Mouse (Mus musculus): Measurements from ENCODE around the gene B430305J03Rik. TPM values are rescaled to one million over a fixed set of nuclear protein-coding genes. Genes with fewer than 3 reads are reported as not detected.

B430305J03Rik gene
- polyA plus RNA-seq, 1 experiment from 2014 or later: not detected

DNA sequence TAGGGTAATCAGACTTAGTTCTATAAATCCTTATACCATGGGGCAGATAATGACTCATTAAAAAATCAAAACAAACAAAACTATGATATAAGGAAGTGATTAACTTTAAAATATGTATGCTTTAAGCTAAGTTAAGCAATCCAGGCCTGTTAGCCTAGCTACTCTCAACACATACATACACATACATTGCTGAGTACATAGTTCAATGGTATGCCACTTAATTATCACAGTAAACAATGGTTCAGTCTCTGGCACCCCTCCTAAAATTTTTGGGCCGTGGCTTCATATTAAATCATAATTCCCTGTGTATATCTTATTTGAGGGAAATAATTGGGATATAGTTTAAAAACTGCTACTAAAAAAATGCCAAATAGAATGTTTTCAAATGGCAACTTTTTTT, 4.4 kb downstream of the B430305J03Rik start, which contains the start of gene Rap2b:
Gene Rap2b (plus strand): TSS at position 301 of the 400 bp plus-strand sequence.
- 91% methylated on average over 1 of the region's 1 CpGs for WGBS
- no peaks in the 10 kb centered on the region for H3K36me3 ChIP-seq (ENCODE audit: control insufficient read depth, insufficient read depth, low read length)
- peaks cover 6% of the 10 kb centered on the region for H3K4me1 ChIP-seq (ENCODE audit: control insufficient read depth, insufficient read depth, low read length)
- DNase-seq: no peak
- H3K27me3 ChIP-seq (ENCODE audit: control insufficient read depth, insufficient read depth, low read length): no peaks in the 10 kb centered on the region
- no peak within 1 kb of the TSS; the same call in 1 of the 2 replicates for H3K4me2 ChIP-seq (ENCODE audit: low read length)
- no peak within 1 kb of the TSS for H3K4me3 ChIP-seq (replicated peaks; ENCODE audit: low read depth, low read length)
- no peak within 1 kb of the TSS for H3K27ac ChIP-seq (replicated peaks; ENCODE audit: low read depth, low read length)
- H3K9me3 ChIP-seq (ENCODE audit: control insufficient read depth, low read length): no peaks in the 10 kb centered on the region
- no peak for ATAC-seq (ENCODE audit: low FRiP score, low TSS enrichment)
- no peak within 1 kb of the TSS for H3K9ac ChIP-seq (replicated peaks; ENCODE audit: low read length)

DNA sequence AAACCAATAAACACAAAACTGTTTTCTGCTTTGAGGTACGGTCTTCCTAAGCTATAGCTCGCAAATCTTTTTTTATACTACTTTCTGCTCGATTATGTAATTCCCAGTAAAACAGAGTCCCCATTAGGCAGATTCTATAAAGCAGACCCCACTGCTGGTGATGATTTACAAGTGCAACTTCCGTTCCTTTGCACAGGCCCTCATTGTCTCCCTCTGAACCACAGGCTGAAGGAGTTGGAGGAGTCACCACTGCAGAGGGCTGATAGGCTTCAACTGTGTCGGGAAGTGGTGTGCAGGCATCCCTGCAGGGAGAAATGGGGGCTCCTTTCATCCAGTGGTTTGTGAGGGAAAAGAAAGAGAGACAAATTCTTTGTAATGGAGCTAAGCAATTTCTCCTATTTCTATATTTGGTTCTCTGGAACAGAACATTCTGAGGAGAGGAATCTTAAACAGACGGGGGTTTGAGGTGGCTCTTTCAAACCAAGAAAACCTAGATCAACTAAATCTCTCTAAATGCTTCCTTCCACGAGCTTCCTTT, 6.9 kb downstream of the B430305J03Rik start:
- 69% methylated on average over 7 of the region's 7 CpGs for WGBS
- Histone ChIP-seq H3K27ac (replicated peaks; ENCODE audit: low read depth, low read length) (no peak overlapping the region), H3K9ac (replicated peaks; ENCODE audit: low read length) (no peak overlapping the region), H3K36me3 (ENCODE audit: control insufficient read depth, insufficient read depth, low read length) (no peaks in the 10 kb centered on the region), H3K4me1 (ENCODE audit: control insufficient read depth, insufficient read depth, low read length) (no peaks in the 10 kb centered on the region), H3K4me2 (ENCODE audit: low read length) (no peak overlapping the region), H3K9me3 (ENCODE audit: control insufficient read depth, low read length) (no peaks in the 10 kb centered on the region), H3K4me3 (replicated peaks; ENCODE audit: low read depth, low read length) (no peak overlapping the region), H3K27me3 (ENCODE audit: control insufficient read depth, insufficient read depth, low read length) (no peaks in the 10 kb centered on the region)
- no peak for ATAC-seq (ENCODE audit: low FRiP score, low TSS enrichment)
- no peak for DNase-seq

DNA sequence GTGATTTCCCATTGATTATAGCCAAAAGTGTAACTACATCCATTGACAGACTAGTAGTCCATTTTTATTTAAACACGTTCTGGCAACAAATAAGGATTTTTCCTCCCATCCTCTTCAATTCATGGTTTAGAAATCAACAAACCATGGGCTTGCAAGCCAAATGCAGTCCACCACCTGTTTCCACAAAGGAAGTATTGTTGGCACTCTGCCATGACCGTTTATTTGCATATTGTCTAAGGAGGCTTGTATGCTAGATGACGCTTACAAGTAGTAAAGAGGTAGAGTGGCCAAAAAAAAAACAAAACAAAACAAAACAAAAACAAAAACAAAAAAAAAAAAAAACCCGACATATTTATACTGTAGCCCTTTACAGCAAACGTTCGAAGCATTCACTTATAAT, 7.6 kb downstream of the B430305J03Rik start:
- no peak overlapping the region for H3K27ac ChIP-seq (replicated peaks; ENCODE audit: low read depth, low read length)
- 55% methylated on average over 6 of the region's 6 CpGs for WGBS
- H3K9me3 ChIP-seq (ENCODE audit: control insufficient read depth, low read length): no peaks in the 10 kb centered on the region
- DNase-seq (peak; percentile 75), ATAC-seq (ENCODE audit: low FRiP score, low TSS enrichment) (no peak)
- H3K27me3 ChIP-seq (ENCODE audit: control insufficient read depth, insufficient read depth, low read length): no peaks in the 10 kb centered on the region
- H3K4me3 ChIP-seq (replicated peaks; ENCODE audit: low read depth, low read length): no peak overlapping the region
- no peak overlapping the region for H3K4me2 ChIP-seq (ENCODE audit: low read length)
- no peak overlapping the region for H3K9ac ChIP-seq (replicated peaks; ENCODE audit: low read length)
- no peaks in the 10 kb centered on the region for H3K36me3 ChIP-seq (ENCODE audit: control insufficient read depth, insufficient read depth, low read length)
- no peaks in the 10 kb centered on the region for H3K4me1 ChIP-seq (ENCODE audit: control insufficient read depth, insufficient read depth, low read length)

DNA sequence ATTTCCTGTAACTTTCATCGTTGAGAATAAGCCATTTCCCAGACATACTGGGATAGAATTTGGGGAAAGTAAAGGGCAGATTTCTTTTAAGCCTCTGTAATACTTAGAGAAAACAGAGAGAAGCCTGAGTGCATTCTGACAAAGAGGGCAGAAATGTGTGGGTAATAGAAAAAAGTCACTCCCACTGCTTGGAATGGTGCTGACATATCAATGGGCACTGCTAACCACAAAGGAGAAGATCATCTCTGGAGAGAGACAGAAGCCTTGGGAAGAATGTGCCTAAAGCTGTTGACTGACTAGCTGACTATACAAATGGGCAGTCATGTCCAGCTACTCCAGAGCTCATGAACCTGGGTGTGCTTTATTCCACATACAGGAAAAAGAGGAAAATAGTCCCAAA, 10.3 kb downstream of the B430305J03Rik start:
- Histone ChIP-seq H3K9me3 (ENCODE audit: control insufficient read depth, low read length) (no peaks in the 10 kb centered on the region), H3K36me3 (ENCODE audit: control insufficient read depth, insufficient read depth, low read length) (no peaks in the 10 kb centered on the region), H3K4me3 (replicated peaks; ENCODE audit: low read depth, low read length) (no peak overlapping the region), H3K27ac (replicated peaks; ENCODE audit: low read depth, low read length) (no peak overlapping the region), H3K9ac (replicated peaks; ENCODE audit: low read length) (no peak overlapping the region), H3K4me2 (ENCODE audit: low read length) (no peak overlapping the region), H3K4me1 (ENCODE audit: control insufficient read depth, insufficient read depth, low read length) (no peaks in the 10 kb centered on the region), H3K27me3 (ENCODE audit: control insufficient read depth, insufficient read depth, low read length) (no peaks in the 10 kb centered on the region)
- DNase-seq: no peak
- 64% methylated on average over 1 of the region's 1 CpGs for WGBS
- ATAC-seq (ENCODE audit: low FRiP score, low TSS enrichment): no peak

DNA sequence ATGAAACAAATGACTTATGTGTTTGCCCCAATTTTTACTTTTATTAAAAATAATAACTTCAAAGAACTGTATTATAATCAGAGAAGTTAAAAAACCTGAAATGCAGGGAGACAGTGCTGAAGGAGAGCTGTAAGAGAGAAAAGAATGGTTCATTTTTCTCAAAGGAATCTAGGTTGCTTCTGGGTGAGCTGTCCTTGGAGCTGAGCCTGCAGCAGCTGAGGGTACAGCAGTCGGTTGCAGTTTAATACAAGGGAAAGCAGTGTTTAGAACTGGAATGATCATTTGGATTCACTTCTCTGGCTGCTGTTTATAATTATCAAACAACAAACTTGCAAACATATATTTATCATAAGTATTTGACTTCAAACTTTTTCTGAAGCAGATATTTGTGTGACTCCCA, 16.3 kb downstream of the B430305J03Rik start:
- DNase-seq: no peak
- Histone ChIP-seq H3K9me3 (ENCODE audit: control insufficient read depth, low read length) (no peaks in the 10 kb centered on the region), H3K27me3 (ENCODE audit: control insufficient read depth, insufficient read depth, low read length) (no peaks in the 10 kb centered on the region), H3K4me2 (ENCODE audit: low read length) (no peak overlapping the region), H3K27ac (replicated peaks; ENCODE audit: low read depth, low read length) (no peak overlapping the region), H3K36me3 (ENCODE audit: control insufficient read depth, insufficient read depth, low read length) (no peaks in the 10 kb centered on the region), H3K4me3 (replicated peaks; ENCODE audit: low read depth, low read length) (no peak overlapping the region), H3K4me1 (ENCODE audit: control insufficient read depth, insufficient read depth, low read length) (no peaks in the 10 kb centered on the region), H3K9ac (replicated peaks; ENCODE audit: low read length) (no peak overlapping the region)
- 82% methylated on average over 1 of the region's 1 CpGs for WGBS
- ATAC-seq (ENCODE audit: low FRiP score, low TSS enrichment): no peak

DNA sequence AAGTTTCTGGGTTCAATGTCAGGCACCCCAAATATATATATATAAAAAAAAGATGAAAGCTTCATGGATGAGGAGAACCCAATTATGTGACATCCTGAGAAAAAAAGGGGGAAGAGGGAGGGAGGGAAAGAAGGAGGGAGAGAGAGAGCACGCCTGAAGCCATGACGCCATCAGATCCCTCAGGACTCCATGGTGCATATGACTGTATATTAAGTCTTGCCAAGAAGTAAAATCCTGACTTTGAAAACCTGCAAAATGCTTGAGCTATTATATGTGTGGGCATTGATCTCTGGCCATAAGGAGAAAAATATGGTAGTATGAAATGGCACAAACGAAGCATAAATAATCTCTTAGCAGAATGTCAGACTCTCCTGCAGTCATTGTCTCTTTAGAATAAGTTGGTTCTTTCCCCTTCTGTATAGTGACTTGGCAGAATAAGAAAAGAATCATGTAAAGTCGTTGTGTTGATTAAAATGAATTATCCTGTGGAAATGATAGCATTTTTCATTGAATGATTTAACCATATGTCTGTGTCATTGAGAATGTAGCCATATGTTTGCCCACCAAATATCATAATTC, 17.6 kb downstream of the B430305J03Rik start:
- no peaks in the 10 kb centered on the region for H3K9me3 ChIP-seq (ENCODE audit: control insufficient read depth, low read length)
- WGBS: 78% methylated on average over 4 of the region's 4 CpGs
- no peaks in the 10 kb centered on the region for H3K4me1 ChIP-seq (ENCODE audit: control insufficient read depth, insufficient read depth, low read length)
- H3K9ac ChIP-seq (replicated peaks; ENCODE audit: low read length): no peak overlapping the region
- H3K27me3 ChIP-seq (ENCODE audit: control insufficient read depth, insufficient read depth, low read length): no peaks in the 10 kb centered on the region
- no peaks in the 10 kb centered on the region for H3K36me3 ChIP-seq (ENCODE audit: control insufficient read depth, insufficient read depth, low read length)
- no peak overlapping the region for H3K4me2 ChIP-seq (ENCODE audit: low read length)
- ATAC-seq (ENCODE audit: low FRiP score, low TSS enrichment): no peak
- no peak overlapping the region for H3K4me3 ChIP-seq (replicated peaks; ENCODE audit: low read depth, low read length)
- DNase-seq: no peak
- no peak overlapping the region for H3K27ac ChIP-seq (replicated peaks; ENCODE audit: low read depth, low read length)

DNA sequence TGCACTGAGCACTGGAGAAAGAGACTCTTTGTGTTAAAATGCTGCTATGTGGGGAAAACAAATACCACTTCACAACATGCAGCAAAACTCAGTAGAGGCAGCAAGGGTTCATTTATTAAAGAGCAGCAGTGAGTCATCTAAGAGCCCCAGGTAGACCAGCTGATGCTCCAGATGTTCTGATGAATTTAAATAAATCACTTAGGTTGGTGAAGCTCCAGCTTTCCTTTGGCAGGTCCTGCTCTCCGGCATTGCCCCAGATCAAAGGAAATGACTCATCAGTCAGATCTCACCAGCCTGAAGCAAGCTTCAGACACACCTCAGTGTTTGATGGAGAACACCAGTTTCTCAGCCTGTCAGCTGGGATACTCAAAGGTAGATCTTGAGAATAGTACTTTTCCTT, 20.1 kb downstream of the B430305J03Rik start:
- Histone ChIP-seq H3K9me3 (ENCODE audit: control insufficient read depth, low read length) (no peaks in the 10 kb centered on the region), H3K27ac (replicated peaks; ENCODE audit: low read depth, low read length) (no peak overlapping the region), H3K36me3 (ENCODE audit: control insufficient read depth, insufficient read depth, low read length) (no peaks in the 10 kb centered on the region), H3K27me3 (ENCODE audit: control insufficient read depth, insufficient read depth, low read length) (no peaks in the 10 kb centered on the region), H3K4me3 (replicated peaks; ENCODE audit: low read depth, low read length) (no peak overlapping the region), H3K9ac (replicated peaks; ENCODE audit: low read length) (no peak overlapping the region), H3K4me1 (ENCODE audit: control insufficient read depth, insufficient read depth, low read length) (no peaks in the 10 kb centered on the region), H3K4me2 (ENCODE audit: low read length) (no peak overlapping the region)
- WGBS: 65% methylated on average over 1 of the region's 1 CpGs
- ATAC-seq (ENCODE audit: low FRiP score, low TSS enrichment): no peak
- no peak for DNase-seq

DNA sequence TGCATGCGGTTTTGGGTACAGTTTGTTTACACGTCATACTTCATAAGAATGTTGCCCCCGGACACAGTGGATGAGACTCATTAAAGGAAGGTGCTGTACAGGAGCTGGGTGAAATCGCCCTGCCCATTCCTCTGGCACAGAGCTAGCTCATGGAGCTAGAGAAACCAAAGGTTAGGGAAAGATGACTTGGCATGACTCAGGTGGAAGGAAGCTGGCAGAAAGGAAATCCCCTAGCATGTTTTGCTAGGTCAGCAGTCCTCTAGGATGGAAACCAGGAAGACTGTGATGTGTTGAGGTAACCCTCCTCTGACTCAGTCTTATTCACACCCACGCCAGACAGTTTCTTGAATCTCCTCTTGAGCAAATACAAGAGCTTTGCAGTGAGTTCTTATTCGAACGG, 21.7 kb downstream of the B430305J03Rik start:
- WGBS: 94% methylated on average over 7 of the region's 7 CpGs
- Histone ChIP-seq H3K27me3 (ENCODE audit: control insufficient read depth, insufficient read depth, low read length) (no peaks in the 10 kb centered on the region), H3K36me3 (ENCODE audit: control insufficient read depth, insufficient read depth, low read length) (no peaks in the 10 kb centered on the region)

DNA sequence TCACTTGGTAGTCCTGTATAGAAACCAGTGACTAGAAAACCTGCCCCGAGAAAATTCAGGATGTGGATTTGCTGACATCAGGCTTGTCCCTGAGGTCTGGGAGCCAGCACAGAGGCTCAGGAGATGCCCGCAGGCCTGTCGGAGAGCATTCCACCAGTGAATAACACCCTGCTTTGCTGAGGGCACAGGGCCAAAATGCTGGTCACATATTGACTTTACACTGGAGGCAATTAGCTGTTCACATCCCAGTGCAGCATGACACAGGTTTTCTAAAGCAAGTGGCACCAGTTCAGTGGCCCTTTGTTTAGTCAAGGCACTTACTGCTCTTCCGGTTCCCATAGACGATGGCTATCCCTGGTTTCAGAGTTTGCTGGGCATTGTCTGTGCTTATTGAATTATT, 25.4 kb downstream of the B430305J03Rik start:
- Histone ChIP-seq H3K27me3 (ENCODE audit: control insufficient read depth, insufficient read depth, low read length) (no peaks in the 10 kb centered on the region), H3K4me1 (ENCODE audit: control insufficient read depth, insufficient read depth, low read length) (no peaks in the 10 kb centered on the region), H3K9ac (replicated peaks; ENCODE audit: low read length) (no peak overlapping the region), H3K4me2 (ENCODE audit: low read length) (no peak overlapping the region), H3K9me3 (ENCODE audit: control insufficient read depth, low read length) (no peaks in the 10 kb centered on the region), H3K36me3 (ENCODE audit: control insufficient read depth, insufficient read depth, low read length) (no peaks in the 10 kb centered on the region), H3K4me3 (replicated peaks; ENCODE audit: low read depth, low read length) (no peak overlapping the region), H3K27ac (replicated peaks; ENCODE audit: low read depth, low read length) (no peak overlapping the region)
- DNase-seq (no peak), ATAC-seq (ENCODE audit: low FRiP score, low TSS enrichment) (no peak; the same call in 1 of the 2 replicates)
- 84% methylated on average over 5 of the region's 5 CpGs for WGBS

More for the DNA sequence above, 21.7 kb downstream of the B430305J03Rik start:
- H3K4me3 ChIP-seq (replicated peaks; ENCODE audit: low read depth, low read length): no peak overlapping the region
- H3K27ac ChIP-seq (replicated peaks; ENCODE audit: low read depth, low read length): no peak overlapping the region
- no peak overlapping the region for H3K9ac ChIP-seq (replicated peaks; ENCODE audit: low read length)
- ATAC-seq (ENCODE audit: low FRiP score, low TSS enrichment): no peak
- H3K4me2 ChIP-seq (ENCODE audit: low read length): no peak overlapping the region
- H3K9me3 ChIP-seq (ENCODE audit: control insufficient read depth, low read length): no peaks in the 10 kb centered on the region
- DNase-seq: no peak
- no peaks in the 10 kb centered on the region for H3K4me1 ChIP-seq (ENCODE audit: control insufficient read depth, insufficient read depth, low read length)

Measured in midbrain, embryonic 14.5 days (tissue).